Mouse (Mus musculus): ENCODE results near the gene 9830107B12Rik.

- TF ChIP-seq CTCF (IDR thresholded peaks at IDR 0.05) (peak; percentile 86), EP300 (IDR thresholded peaks at IDR 0.05) (no peak)
These were observed 45.3 kb downstream of the 9830107B12Rik start for GRCm38 (mm10) chr17:48100441-48101417.

Data from lung, postnatal 0 days (tissue).